Mouse (Mus musculus) lung, postnatal 25 days (tissue): ENCODE data around the gene Tmem63b.

Experiments used
- DNase-seq: peaks from one replicate; pipeline ENCODE4 v3.0.0; 2022; ENCODE audit warnings: low spot score

The Tmem63b gene

GRCm38 (mm10) chr17:45686716-45687115 lies at the start of gene Tmem63b:
Gene Tmem63b (minus strand): TSS chr17:45686905.
- no peak for DNase-seq

- DNase-seq = peak; percentile 84
Observed at GRCm38 (mm10) chr17:45735382-45736310, 48.9 kb upstream of the Tmem63b start.

- no peak for DNase-seq
Observed at GRCm38 (mm10) chr17:45734881-45735280, 48.2 kb upstream of the Tmem63b start.

DNA sequence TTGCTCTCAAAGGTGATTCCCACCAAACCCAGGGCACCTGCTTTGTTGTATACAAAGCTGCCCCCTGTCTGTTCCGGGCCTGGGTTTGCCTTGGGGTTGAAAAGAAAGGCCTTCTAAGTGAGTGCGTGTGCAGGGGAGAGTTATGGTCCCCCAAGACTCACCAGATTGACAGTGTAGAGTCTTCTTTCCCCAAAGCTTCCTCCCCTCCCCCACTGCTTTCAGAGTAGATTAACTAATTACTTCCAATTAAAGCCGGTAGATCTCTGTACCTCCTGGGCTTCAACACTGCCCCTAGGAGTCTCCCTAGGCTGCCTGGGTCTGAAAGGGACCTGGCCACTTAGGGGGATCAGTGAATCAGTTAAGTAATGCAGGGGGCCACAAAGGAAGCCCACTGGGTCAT lies 47.6 kb upstream of the Tmem63b start:
- DNase-seq = no peak

- no peak for DNase-seq
Observed at GRCm38 (mm10) chr17:45733735-45734301, 47.1 kb upstream of the Tmem63b start, which contains the start of gene 1600014C23Rik. Gene 1600014C23Rik (minus strand): TSS chr17:45733844.

- no peak for DNase-seq
Observed at GRCm38 (mm10) chr17:45733038-45733734, 46.5 kb upstream of the Tmem63b start.

GRCm38 (mm10) chr17:45731172-45731864 lies 44.6 kb upstream of the Tmem63b start:
- DNase-seq = peak; percentile 85

GRCm38 (mm10) chr17:45730696-45731095 lies 44.0 kb upstream of the Tmem63b start:
- no peak for DNase-seq

GRCm38 (mm10) chr17:45729387-45729786 lies 42.7 kb upstream of the Tmem63b start:
- DNase-seq = no peak

DNA sequence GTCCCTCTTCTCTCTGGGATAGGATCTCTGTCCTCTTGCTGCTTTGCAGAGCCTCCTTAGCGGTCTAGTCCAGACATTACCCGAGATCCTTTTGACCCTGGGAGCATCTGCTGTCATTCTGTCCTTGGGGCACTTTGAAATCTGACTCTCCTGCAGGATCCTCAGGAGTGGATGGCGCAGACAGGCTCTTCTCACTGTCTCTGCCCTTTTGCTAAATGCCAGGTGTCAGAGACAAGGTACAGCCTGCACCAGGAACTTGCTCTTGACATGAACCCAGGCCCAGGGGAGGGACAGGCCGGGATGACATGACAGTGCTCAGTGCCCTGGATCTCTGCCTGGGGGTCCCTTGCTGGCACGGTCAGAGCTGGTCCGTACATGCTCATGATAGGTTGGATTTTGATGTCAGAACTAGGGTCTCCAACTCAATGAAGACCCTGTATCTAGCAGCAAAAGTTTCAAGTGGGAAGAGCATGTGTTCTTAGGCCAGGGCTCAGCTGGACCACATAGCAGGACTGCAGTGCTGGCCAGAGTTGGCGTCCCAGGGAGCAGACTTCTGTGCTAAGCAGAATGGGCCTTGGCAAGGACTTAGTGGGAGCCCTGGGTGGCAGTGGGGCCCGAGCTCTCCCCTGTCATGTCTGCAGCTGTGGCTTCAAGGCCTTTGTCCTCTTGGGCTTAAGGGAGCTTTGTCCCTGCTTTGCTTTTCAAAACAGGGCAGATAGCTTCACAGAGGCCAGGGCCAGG lies 41.4 kb upstream of the Tmem63b start:
- no peak for DNase-seq

DNA sequence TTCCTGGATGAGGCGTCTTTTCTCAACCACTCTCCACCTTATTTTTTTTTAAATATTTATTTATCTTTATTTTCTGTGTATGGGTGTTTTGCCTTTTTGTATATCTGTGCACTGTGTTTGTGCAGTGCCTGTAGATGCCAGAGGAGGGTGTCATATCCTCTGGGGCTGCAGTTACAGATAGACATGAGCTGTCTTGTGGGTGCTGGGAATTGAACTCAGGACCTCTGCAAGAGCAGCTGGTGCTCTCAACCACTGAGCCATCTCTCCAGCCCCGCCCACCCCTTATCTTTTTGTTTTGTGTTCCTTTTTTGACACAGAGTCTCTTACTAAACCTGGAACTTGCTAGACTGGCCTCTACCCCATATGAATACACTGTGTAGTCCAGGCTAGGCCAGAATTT lies 40.8 kb upstream of the Tmem63b start:
- DNase-seq = no peak

- DNase-seq = peak; percentile 45
Observed at GRCm38 (mm10) chr17:45726249-45726648, 39.5 kb upstream of the Tmem63b start.

GRCm38 (mm10) chr17:45724574-45724921 lies 37.8 kb upstream of the Tmem63b start:
- DNase-seq = no peak

DNA sequence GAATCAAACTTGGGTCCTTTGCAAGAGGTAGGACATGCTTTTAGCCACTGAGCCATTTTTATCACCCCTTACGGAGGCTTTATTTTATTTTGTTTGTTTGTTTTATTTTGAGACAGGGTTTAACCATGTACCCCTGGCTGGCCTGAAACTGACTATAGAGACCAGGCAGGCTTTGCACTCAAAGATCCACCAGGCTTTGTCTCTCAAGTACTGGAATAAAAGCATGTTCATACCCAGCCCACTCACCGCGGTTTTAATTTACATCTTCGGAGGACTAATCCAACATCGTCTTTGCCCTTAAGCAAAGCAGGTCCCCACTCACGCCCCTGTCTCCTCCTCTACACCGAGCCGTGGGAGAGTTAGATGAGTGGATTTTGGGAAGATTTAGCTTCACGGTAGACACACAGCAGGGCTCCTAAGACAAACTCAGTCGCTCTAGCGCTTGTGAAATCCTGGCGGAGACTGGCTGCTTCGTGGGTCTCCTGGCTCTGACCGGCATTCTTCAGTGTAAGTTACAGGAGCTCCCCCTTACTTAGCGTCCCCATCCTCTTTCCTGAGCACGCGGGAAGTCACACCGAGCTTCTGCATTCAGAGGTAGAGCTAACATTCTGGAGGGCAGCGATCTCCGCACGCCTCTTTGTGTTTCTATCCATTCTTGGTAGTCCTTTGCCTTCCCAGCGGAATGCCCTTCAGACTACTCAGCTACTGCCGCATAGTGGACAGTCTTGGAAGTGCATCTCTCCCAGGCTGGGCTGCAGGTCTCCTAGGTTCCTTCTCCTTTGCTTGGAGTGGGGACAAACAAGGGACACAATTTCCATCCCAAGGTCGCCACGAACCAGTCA lies 37.2 kb upstream of the Tmem63b start:
- peak; percentile 80 for DNase-seq

GRCm38 (mm10) chr17:45718323-45718722 lies 31.6 kb upstream of the Tmem63b start:
- DNase-seq = peak; percentile 79

DNA sequence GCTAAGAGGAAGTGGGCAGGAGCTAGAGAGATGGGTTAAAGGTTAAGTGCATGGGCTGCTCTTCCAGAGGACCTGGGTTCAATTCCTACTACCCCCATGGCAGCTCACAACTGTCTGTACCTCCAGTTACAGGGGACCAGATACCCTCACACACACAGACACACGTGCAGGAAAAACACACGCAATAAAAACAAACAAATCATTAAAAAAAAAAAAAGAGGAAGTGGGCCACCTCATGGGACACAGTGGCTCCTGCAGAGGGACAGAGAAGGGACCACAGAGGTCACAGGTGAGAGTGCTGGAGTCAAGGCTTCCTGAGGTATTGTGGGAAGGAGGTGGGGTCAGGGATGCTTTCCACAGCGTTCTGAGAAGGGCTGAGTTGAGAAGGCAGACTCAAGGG lies 24.8 kb upstream of the Tmem63b start:
- DNase-seq = no peak

DNA sequence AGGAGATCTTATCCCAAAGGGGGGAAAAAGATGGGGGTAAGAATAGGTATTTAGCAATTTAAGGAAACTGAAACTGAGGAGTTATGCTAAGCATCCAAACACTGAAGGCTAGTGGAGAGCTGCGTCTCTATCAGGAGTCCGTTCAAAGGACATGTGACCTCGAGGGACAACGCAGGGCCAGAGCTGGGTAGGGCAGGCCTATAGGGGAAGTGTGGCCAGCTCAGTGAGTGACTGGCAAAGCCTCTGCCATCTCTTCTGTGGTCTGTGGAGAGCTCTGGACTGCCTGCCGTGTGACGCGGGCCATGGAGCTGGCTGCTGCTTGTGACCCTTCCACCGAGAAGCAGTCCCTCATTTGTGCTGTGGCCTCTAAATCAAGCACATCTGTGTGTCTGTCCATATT lies 23.7 kb upstream of the Tmem63b start:
- DNase-seq = no peak

DNA sequence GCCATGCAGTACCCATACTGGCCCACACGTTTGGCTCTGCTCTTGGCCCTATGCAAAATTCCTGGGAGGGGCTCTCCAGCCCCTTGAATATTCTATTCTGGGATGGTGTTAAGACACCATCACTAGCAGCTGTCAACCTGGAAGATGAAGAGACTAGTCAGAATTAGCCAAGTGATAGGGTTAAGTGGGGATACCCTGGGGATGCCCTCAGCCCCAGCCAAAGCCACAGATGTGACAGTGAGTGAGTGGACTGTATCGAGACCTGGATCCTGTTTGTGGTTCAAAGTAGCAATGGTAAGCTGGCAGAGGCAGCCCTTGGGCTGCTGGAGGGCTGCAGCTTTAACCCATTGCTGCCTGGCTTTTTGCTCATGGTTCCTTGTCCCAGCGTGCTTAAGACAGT lies 23.1 kb upstream of the Tmem63b start:
- no peak for DNase-seq

GRCm38 (mm10) chr17:45708179-45708578 lies 21.5 kb upstream of the Tmem63b start:
- no peak for DNase-seq

DNA sequence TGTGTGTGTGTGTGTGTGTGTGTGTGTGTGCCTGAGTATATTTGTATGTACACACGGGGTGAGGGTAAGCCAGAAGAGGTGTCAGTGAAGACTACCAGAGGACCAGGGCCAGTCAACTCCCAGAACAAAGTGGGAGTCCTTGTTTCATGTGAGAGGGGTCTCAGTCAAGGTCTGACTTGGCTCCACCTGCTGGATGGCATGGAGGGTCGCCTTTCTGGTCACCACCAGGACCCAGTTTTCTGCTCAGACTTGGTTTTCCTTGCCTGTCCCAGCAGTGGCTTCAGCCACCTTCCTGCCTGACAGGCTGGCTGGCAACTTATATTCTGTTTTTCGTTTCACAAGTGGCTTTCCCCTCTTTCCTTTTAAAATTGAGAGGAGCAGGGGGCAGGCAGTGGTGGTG lies 20.7 kb upstream of the Tmem63b start:
- no peak for DNase-seq

GRCm38 (mm10) chr17:45706796-45707195 lies 20.1 kb upstream of the Tmem63b start:
- no peak for DNase-seq
